Mouse (Mus musculus): Measurements from ENCODE around the gene B4gat1. TPM values are rescaled to one million over a fixed set of nuclear protein-coding genes. Genes with fewer than 3 reads are reported as not detected.
"Not testable (repeated sequence)": the region's sequence is repeated elsewhere in the genome, so short reads cannot be mapped to it uniquely, and the experiment has no call there.

The B4gat1 gene
- total RNA-seq, 2 experiments from 2014 or later: 38.3 to 45.5 TPM

GRCm38 (mm10) chr19:5079279-5079678, 40.7 kb downstream of the B4gat1 start:
- DNase-seq: no peak
- intact Hi-C loops (cut with DNase I): no loop called here

GRCm38 (mm10) chr19:5082005-5082404, 43.4 kb downstream of the B4gat1 start:
- intact Hi-C loops (cut with DNase I): no loop called here
- DNase-seq: no peak

- intact Hi-C loops (cut with DNase I): no loop called here
Measured at GRCm38 (mm10) chr19:5082596-5082995, 44.0 kb downstream of the B4gat1 start.

GRCm38 (mm10) chr19:5083961-5084833, 45.6 kb downstream of the B4gat1 start:
- no peak for DNase-seq
- intact Hi-C loops (cut with DNase I): no loop called here

More at GRCm38 (mm10) chr19:5082596-5082995, 44.0 kb downstream of the B4gat1 start:
- DNase-seq: no peak

DNA sequence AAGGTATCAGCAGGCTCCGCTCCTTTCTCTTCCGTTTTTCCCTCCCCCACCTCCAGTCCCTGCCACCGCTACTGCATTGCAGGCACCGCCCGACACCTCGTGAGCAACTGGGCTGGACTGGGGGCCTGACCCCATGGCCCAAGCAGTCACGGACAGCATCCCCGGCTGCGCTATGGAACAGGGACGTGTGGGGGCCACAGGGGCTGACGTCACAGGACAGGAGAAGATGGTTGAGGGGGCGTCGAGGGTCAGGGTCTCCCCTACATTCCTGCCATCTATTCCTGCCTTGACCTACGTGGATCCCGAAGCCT, 46.2 kb downstream of the B4gat1 start:
- no peak for DNase-seq
- intact Hi-C loops (cut with DNase I): no loop called here

DNA sequence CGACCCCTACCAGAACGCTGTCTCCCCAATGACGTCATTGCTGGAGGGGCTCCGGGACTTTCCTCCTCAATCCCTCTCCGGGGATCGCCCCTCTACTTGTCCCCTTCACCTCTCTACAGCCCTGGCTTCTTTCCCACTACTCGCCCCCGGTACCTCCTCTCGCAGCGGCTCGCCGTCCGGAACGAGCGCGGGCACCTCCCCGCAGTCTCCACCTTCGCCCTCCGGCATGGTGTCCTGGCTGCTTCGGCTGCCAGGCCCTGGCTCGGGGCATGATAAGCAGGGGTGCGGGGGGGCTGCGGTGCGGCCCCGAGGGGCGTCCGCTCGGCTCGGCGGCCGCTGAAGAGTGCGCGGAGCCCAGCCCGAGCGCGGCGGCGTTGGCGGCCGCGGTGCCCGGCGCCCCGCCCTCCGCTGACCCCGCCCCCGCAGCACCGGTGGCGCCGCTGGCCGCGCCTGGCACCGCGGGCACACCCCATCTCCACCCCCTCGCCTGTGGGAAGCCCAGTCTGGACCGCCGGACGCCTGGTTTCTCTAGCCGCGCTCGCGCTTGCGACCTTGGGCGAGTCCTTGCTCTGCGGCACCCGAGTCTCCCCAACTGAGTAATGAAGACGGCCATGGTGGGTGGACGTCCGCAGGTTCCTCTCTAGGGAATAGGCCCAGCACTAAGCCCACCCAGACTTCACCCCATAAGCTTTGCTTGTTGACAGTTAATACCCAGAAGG, 46.7 kb downstream of the B4gat1 start, which contains the start of gene Tmem151a:
Gene Tmem151a, minus strand, starts transcription at position 387 of the 719 bp plus-strand sequence.
- no peak for DNase-seq
- intact Hi-C loops (cut with DNase I): no loop called here

GRCm38 (mm10) chr19:5086533-5086932, 47.9 kb downstream of the B4gat1 start:
- DNase-seq; intact Hi-C loops (cut with DNase I): not testable (repeated sequence)

DNA sequence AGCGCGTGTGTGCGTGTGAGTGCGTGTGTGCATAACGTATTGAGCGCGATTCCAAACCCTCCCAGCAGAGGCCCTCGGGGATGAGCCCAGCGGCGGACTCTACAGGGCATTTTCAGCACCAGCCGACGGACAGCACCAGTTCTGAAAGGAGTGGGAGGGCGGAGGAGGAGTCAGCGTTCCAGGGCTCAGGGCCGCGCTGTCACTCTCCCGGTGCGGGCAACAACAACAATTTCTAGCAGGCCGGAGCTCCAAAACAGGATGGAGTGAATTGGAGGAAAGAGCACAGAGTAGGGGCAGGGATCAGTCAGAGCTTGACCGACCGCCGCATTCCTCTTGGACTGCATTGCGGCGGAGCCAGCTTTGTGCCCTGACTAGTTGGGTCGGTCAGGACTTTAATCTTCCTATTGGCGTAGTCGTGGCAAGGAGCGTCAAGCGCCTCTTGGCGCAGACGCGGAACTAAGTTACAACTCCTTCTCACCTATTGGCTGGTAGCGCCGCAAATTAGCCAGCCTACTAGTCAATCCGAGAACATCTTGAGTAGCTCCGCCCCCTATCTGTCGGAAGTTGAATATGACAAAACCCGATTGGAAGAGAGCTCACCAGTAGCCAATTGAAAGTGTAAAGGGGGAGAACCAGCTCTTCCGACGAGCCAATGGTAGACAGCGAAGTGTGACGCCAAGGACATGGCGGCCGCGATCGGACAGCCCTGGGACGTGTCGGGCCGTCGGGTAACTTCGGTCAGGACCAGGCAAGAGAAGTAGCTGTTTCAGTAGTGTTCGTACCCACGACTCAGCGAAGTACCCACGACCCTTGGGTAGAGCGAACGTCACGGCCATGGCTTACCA, 49.5 kb downstream of the B4gat1 start, which contains the start of gene Yif1a:
Gene Yif1a, plus strand, starts transcription at position 655 of the 845 bp plus-strand sequence.
- intact Hi-C loops (cut with DNase I): no loop called here
- DNase-seq: peak; percentile 97 to 98

GRCm38 (mm10) chr19:5089324-5089723, 50.7 kb downstream of the B4gat1 start:
- intact Hi-C loops (cut with DNase I): no loop called here
- no peak for DNase-seq

Other genes with a start within 250 kb of the B4gat1 start
- gene Rbm4, start 244.9 kb upstream of the B4gat1 start, total RNA-seq (2021): 10 to 100 TPM; 43.1 to 49.2 TPM
- 10 to 100 TPM; 16.8 to 17.8 TPM for gene Gm21992, start 227.2 kb upstream of the B4gat1 start, total RNA-seq (2021)
- gene Rbm14, start 227.2 kb upstream of the B4gat1 start, total RNA-seq (2021): 10 to 100 TPM; 33.8 to 34.6 TPM
- gene Ccs, start 199.5 kb upstream of the B4gat1 start, total RNA-seq (2021): 10 to 100 TPM; 36.0 to 36.9 TPM
- not detected for gene Ccdc87, start 199.5 kb upstream of the B4gat1 start, total RNA-seq (2021)
- gene Ctsf, start 183.7 kb upstream of the B4gat1 start, total RNA-seq (2021): 10 to 100 TPM; 54.7 to 56.0 TPM
- under 1 TPM; 0.37 to 0.53 TPM for gene Actn3, start 160.9 kb upstream of the B4gat1 start, total RNA-seq (2021)
- 1 to 10 TPM; 4.0 to 5.0 TPM for gene Zdhhc24, start 160.2 kb upstream of the B4gat1 start, total RNA-seq (2021)
- gene Bbs1, start 132.2 kb upstream of the B4gat1 start, total RNA-seq (2021): 1 to 10 TPM; 5.1 to 5.3 TPM
- 10 to 100 TPM; 37.4 to 38.2 TPM for gene Dpp3, start 110.5 kb upstream of the B4gat1 start, total RNA-seq (2021)
- gene Peli3, start 95.7 kb upstream of the B4gat1 start, total RNA-seq (2021): under 1 TPM; 0.53 to 0.94 TPM
- gene Mrpl11, start 76.7 kb upstream of the B4gat1 start, total RNA-seq (2021): 10 to 100 TPM; 62.0 to 67.0 TPM
- under 1 TPM; 0.10 to 0.24 TPM for gene Npas4, start 48.5 kb upstream of the B4gat1 start, total RNA-seq (2021)
- 10 to 100 TPM; 21.2 to 23.9 TPM for gene Slc29a2, start 15.0 kb upstream of the B4gat1 start, total RNA-seq (2021)
- gene AC124502.3, start 65 bp downstream of the B4gat1 start, total RNA-seq (2021): 1 to 10 TPM; 1.6 to 2.3 TPM
- gene Brms1, start 2.5 kb downstream of the B4gat1 start, total RNA-seq (2021): 10 to 100 TPM; 13.5 to 15.6 TPM
- gene Rin1, start 11.7 kb downstream of the B4gat1 start, total RNA-seq (2021): 1 to 10 TPM; 2.1 to 2.4 TPM
- 10 to 100 TPM; 33.8 to 39.7 TPM for gene Cd248, start 29.3 kb downstream of the B4gat1 start, total RNA-seq (2021)
- 1 to 10 TPM; 3.3 to 3.5 TPM for gene Tmem151a, start 46.7 kb downstream of the B4gat1 start, total RNA-seq (2021)
- gene Yif1a, start 49.7 kb downstream of the B4gat1 start, total RNA-seq (2021): 10 to 100 TPM; 72.8 to 78.3 TPM
- gene Cnih2, start 59.7 kb downstream of the B4gat1 start, total RNA-seq (2021): under 1 TPM; 0.57 to 0.82 TPM
- gene Rab1b, start 68.2 kb downstream of the B4gat1 start, total RNA-seq (2021): 100 to 1,000 TPM; 193 to 204 TPM
- gene Klc2, start 79.7 kb downstream of the B4gat1 start, total RNA-seq (2021): 10 to 100 TPM; 38.8 to 42.8 TPM
- gene Pacs1, start 234.3 kb downstream of the B4gat1 start, total RNA-seq (2021): 10 to 100 TPM; 24.5 to 27.8 TPM